In the genomic region with DNA sequence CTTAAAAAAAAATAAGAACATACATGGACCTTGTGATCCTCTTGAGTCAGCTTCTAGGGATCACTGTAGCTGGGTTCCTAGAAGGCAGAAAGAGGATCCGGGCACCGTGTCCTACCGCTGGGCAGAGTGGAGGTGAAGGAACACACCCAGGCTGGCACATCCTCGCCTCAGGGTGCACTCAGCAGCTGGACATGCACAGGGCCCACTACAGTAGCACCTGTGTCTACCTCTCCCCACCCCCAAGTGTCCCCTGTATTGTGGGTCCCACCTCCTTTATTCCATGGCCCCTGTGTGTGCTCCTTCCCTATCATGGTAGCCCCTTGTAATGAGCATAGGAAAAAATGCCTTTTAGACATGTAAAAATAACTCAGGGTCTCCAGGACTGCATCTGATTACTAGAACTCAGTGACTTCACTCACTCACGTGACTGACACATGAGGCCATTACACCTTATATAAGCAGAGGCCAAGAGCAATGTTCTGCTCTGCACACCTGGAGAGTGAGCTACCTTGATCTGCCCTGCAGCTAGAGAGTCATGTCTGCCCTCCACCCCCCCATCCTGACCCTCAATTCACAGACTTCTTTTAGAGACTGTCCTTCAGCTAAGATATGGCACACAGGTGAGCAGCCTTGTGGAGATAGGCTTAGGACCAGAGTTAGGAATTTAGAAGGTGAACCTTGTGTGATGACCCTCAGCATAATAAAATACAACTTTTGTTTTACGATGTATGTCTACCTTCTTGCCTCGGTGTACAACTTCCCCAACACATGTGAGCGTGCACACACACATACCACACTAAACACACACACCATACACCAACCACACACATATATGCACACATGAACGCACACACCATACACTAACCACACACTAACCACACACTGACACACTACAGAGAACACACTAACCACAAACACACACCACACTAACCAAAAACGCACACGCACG, we compare ENCODE assay signal across 8 mouse cellular contexts. TPM values are rescaled to one million over a fixed set of nuclear protein-coding genes. Genes with fewer than 3 reads are reported as not detected.
A peak's percentile ranks its signal among the peaks of the same experiment; 100 is the strongest.
DNase-seq lines count a peak whose midpoint lies in the region; ATAC-seq and TF ChIP-seq lines count a peak whose summit lies in the region.

No protein-coding gene starts in this region.

- peaks cover 38% of the 10 kb centered on the region for H3K4me1 ChIP-seq in forebrain, embryonic 12.5 days
- peaks cover 26 to 49% of the 10 kb centered on the region in 2 experiments for H3K4me1 ChIP-seq in liver, embryonic 14.5 days (replicated peaks; ENCODE audit: control insufficient read depth in 2 of 2, insufficient read depth in 2 of 2, low read length in 1 of 2)

- no peak for TF ChIP-seq EP300 in liver, embryonic 14.5 days (IDR thresholded peaks at IDR 0.05; ENCODE audit: low read depth)

- no peak for TF ChIP-seq CTCF in liver, embryonic 14.5 days (IDR thresholded peaks at IDR 0.05; ENCODE audit: low read depth)

- WGBS in forebrain, embryonic 12.5 days: 83% methylated on average over 12 of the region's 12 CpGs
- 58% methylated on average over 12 of the region's 12 CpGs for WGBS in liver, embryonic 14.5 days (ENCODE audit: insufficient replicate concordance)

- no peaks in the 10 kb centered on the region for H3K9me3 ChIP-seq in forebrain, embryonic 12.5 days
- H3K9me3 ChIP-seq in liver, embryonic 14.5 days (ENCODE audit: control insufficient read depth, low read length): no peaks in the 10 kb centered on the region

- no peak overlapping the region for H3K4me3 ChIP-seq in forebrain, embryonic 12.5 days (replicated peaks)
- peak overlapping the region; percentile 10 to 59; a peak in 3 of 4 replicates for H3K4me3 ChIP-seq in liver, embryonic 14.5 days (ENCODE audit: insufficient read depth in 1 of 2, low read depth in 2 of 2, low read length in 2 of 2)

- peaks cover 7% of the 10 kb centered on the region for H3K36me3 ChIP-seq in forebrain, embryonic 12.5 days (replicated peaks)
- H3K36me3 ChIP-seq in liver, embryonic 14.5 days (replicated peaks; ENCODE audit: control insufficient read depth, insufficient read depth, low read depth): no peaks in the 10 kb centered on the region

- 0 out of 2 replicates have a peak overlapping the region, but pooled peaks have one; percentile 76 for H3K4me2 ChIP-seq in forebrain, embryonic 12.5 days
- H3K4me2 ChIP-seq in liver, embryonic 14.5 days (ENCODE audit: low read depth): peak overlapping the region; percentile 66

- H3K27ac ChIP-seq in forebrain, embryonic 12.5 days: no peak overlapping the region
- H3K27ac ChIP-seq in liver, embryonic 14.5 days: no peak overlapping the region; the same call in 1 of the 2 replicates

- H3K27me3 ChIP-seq in forebrain, embryonic 12.5 days: peaks cover 28% of the 10 kb centered on the region
- H3K27me3 ChIP-seq in liver, embryonic 14.5 days (ENCODE audit: control insufficient read depth, insufficient read depth, low read length): no peaks in the 10 kb centered on the region

- no peak for ATAC-seq in forebrain, embryonic 12.5 days (ENCODE audit: low FRiP score)
- ATAC-seq in liver, embryonic 14.5 days (ENCODE audit: insufficient read depth): no peak
- no peak for ATAC-seq in inflammation-experienced regulatory T-cells, adult 6 months

- no peak overlapping the region; the same call in 1 of the 2 replicates for H3K9ac ChIP-seq in forebrain, embryonic 12.5 days
- peak overlapping the region; percentile 57 for H3K9ac ChIP-seq in liver, embryonic 14.5 days (replicated peaks)

- peak; percentile 94 for DNase-seq in heart, adult 11 months
- DNase-seq in heart, adult 8-10 months (ENCODE audit: low spot score): no peak
- DNase-seq in B cell, adult 2 months: peak; percentile 20 to 29
- DNase-seq in liver, embryonic 14.5 days (ENCODE audit: low read depth in 3 of 3, low spot score in 3 of 3): no peak
- no peak for DNase-seq in adrenal gland, postnatal 25 days
- DNase-seq in urinary bladder, postnatal 4 days (ENCODE audit: low spot score in 2 of 2): no peak

RNA-seq across cellular contexts. Expression of gene BC025920, which starts 1.8 kb away (rescaled TPM):
- 1 to 10 TPM; 2.3 to 4.4 (median 3.0) TPM for total RNA-seq in heart, adult 8-10 months (2022)
- polyA plus RNA-seq in forebrain, embryonic 12.5 days (2016; fragmentation: Nextera tagmentation; extraction: Ambion mirVana): 2.2 and 2.7 TPM in 2 replicates
- polyA plus RNA-seq in liver, embryonic 14.5 days (2012; rRNA removed): 2.3 and 2.4 TPM in 2 replicates
- polyA plus RNA-seq in liver, embryonic 14.5 days (2014; fragmentation: Nextera tagmentation; extraction: Ambion mirVana): 0.11 and 0.34 TPM in 2 replicates
- 2.4 and 2.6 TPM in 2 replicates for total RNA-seq in adrenal gland, postnatal 25 days (2021)
- polyA plus RNA-seq in inflammation-experienced regulatory T-cells, adult 6 months (2017; shearing (Covaris generic)): 1 to 10 TPM in 2 of 3 experiments, under 1 TPM in 1; 0.69 to 5.2 (median 4.1) TPM

RNA-seq across cellular contexts. Expression of gene Tle6, which starts 3.4 kb away (rescaled TPM):
- total RNA-seq in heart, adult 8-10 months (2022): 10 to 100 TPM in 1 of 4 experiments, 1 to 10 TPM in 3; 6.8 to 12.7 (median 9.3) TPM
- polyA plus RNA-seq in forebrain, embryonic 12.5 days (2016; fragmentation: Nextera tagmentation; extraction: Ambion mirVana): 3.1 and 4.3 TPM in 2 replicates
- 4.5 and 4.8 TPM in 2 replicates for polyA plus RNA-seq in liver, embryonic 14.5 days (2012; rRNA removed)
- polyA plus RNA-seq in liver, embryonic 14.5 days (2014; fragmentation: Nextera tagmentation; extraction: Ambion mirVana): 5.6 and 5.8 TPM in 2 replicates
- 26.4 and 37.4 TPM in 2 replicates for total RNA-seq in adrenal gland, postnatal 25 days (2021)
- 1 to 10 TPM in 2 of 3 experiments, under 1 TPM in 1; 0.99 to 1.9 (median 1.7) TPM for polyA plus RNA-seq in inflammation-experienced regulatory T-cells, adult 6 months (2017; shearing (Covaris generic))

RNA-seq across cellular contexts. Expression of gene Sirt6, which starts 23.3 kb away (rescaled TPM):
- total RNA-seq in heart, adult 8-10 months (2022): 1 to 10 TPM; 6.8 to 8.4 (median 7.3) TPM
- 50.7 and 52.6 TPM in 2 replicates for polyA plus RNA-seq in forebrain, embryonic 12.5 days (2016; fragmentation: Nextera tagmentation; extraction: Ambion mirVana)
- 8.1 and 9.0 TPM in 2 replicates for polyA plus RNA-seq in liver, embryonic 14.5 days (2012; rRNA removed)
- 5.3 and 5.9 TPM in 2 replicates for polyA plus RNA-seq in liver, embryonic 14.5 days (2014; fragmentation: Nextera tagmentation; extraction: Ambion mirVana)
- total RNA-seq in adrenal gland, postnatal 25 days (2021): 28.3 and 30.2 TPM in 2 replicates
- polyA plus RNA-seq in inflammation-experienced regulatory T-cells, adult 6 months (2017; shearing (Covaris generic)): 10 to 100 TPM; 23.3 to 26.7 (median 24.3) TPM

RNA-seq across cellular contexts. Expression of gene Ankrd24, which starts 24.0 kb away (rescaled TPM):
- 10 to 100 TPM in 1 of 4 experiments, 1 to 10 TPM in 3; 7.3 to 12.4 (median 8.5) TPM for total RNA-seq in heart, adult 8-10 months (2022)
- polyA plus RNA-seq in forebrain, embryonic 12.5 days (2016; fragmentation: Nextera tagmentation; extraction: Ambion mirVana): 6.2 and 7.4 TPM in 2 replicates
- 5.6 and 6.1 TPM in 2 replicates for polyA plus RNA-seq in liver, embryonic 14.5 days (2012; rRNA removed)
- polyA plus RNA-seq in liver, embryonic 14.5 days (2014; fragmentation: Nextera tagmentation; extraction: Ambion mirVana): 0.75 and 1.5 TPM in 2 replicates
- 30.5 and 37.8 TPM in 2 replicates for total RNA-seq in adrenal gland, postnatal 25 days (2021)
- 1 to 10 TPM in 1 of 3 experiments, under 1 TPM in 2; 0.72 to 1.3 (median 0.90) TPM for polyA plus RNA-seq in inflammation-experienced regulatory T-cells, adult 6 months (2017; shearing (Covaris generic))

RNA-seq across cellular contexts. Expression of gene Tle2, which starts 29.9 kb away (rescaled TPM):
- total RNA-seq in heart, adult 8-10 months (2022): 10 to 100 TPM in 2 of 4 experiments, 1 to 10 TPM in 2; 5.4 to 12.1 (median 9.1) TPM
- 14.3 and 16.5 TPM in 2 replicates for polyA plus RNA-seq in forebrain, embryonic 12.5 days (2016; fragmentation: Nextera tagmentation; extraction: Ambion mirVana)
- 5.2 and 6.5 TPM in 2 replicates for polyA plus RNA-seq in liver, embryonic 14.5 days (2012; rRNA removed)
- polyA plus RNA-seq in liver, embryonic 14.5 days (2014; fragmentation: Nextera tagmentation; extraction: Ambion mirVana): 0.82 and 0.90 TPM in 2 replicates
- 52.8 and 67.8 TPM in 2 replicates for total RNA-seq in adrenal gland, postnatal 25 days (2021)
- polyA plus RNA-seq in inflammation-experienced regulatory T-cells, adult 6 months (2017; shearing (Covaris generic)): 1 to 10 TPM in 2 of 3 experiments, not detected in 1; 1.4 TPM

Comparison
In these comparisons a context has a peak if more than half of its experiments do, and no peak if none do; other contexts are left out.
1. DNase-seq: peak in heart, adult 11 months (single experiment) and B cell, adult 2 months (2 of 2); none in heart, adult 8-10 months (single experiment), liver, embryonic 14.5 days (0 of 3), adrenal gland, postnatal 25 days (single experiment) and urinary bladder, postnatal 4 days (0 of 2).